Mouse (Mus musculus) adrenal gland, adult 2 months (tissue): ENCODE measurements around the gene Mxra7. TPM values are rescaled to one million over a fixed set of nuclear protein-coding genes. Genes with fewer than 3 reads are reported as not detected.
A peak's percentile ranks its signal among the peaks of the same experiment; 100 is the strongest.
"Not testable (repeated sequence)": the region's sequence is repeated elsewhere in the genome, so short reads cannot be mapped to it uniquely, and the experiment has no call there.

Experiments
- DNase-seq: peaks from one replicate; pipeline ENCODE4 v3.0.0; 2021
- polyA plus RNA-seq: library from polyadenylated mRNA; depleted of rRNA; stranded (reverse); fragments of >200 nt; gene quantifications from 2 replicates; pipeline ENCODE4 v1.2.3, GENCODE M21; 2012
- total RNA-seq, 2 experiments: library from RNA; stranded (reverse); gene quantifications; 2 replicates each; pipeline ENCODE4 v1.2.3; 2021

Mxra7 gene
- total and polyA plus RNA-seq, 3 experiments: 37.2 to 282 (median 78.7) TPM

DNA sequence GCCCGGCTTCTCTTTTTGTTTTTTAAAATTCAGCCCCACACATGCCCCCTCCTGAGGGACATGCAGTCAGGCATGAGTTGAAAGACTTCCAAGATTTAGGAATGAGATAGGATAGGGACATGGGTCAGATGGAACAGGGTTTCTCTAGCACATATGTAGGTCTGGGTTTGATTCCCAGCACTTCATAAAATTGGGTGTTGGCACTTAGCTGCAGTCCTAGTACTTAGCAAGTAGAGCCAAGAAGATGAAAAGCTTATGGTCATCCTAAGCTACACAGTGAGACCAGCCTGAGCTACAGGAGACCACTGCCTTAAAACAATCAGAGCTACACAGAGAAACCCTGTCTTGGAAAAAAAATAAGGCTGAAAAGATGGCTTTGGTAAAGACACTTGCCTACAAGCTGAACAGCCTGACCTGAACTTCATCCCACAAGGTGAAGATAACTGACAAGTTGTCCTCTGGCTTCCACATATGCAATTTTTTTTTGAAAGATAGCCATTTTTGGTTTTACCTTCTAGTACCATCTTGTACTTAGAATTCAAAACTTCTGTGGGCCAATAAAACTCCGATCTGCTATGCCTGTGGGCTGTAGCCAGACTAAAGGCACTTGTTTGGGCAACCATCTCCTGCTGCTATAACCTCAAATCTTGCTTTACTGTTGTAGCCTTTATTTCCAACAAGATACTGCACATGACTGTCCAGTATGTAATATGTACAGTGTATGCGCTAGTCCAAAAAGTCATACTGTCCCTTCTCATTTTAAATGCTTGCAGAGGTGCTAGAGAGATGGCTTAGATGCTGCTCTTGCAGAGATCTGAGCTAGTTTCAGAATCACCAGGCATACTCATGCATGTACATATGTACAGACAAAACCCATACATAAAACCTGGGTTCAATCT is 19.6 kb upstream of the Mxra7 start:
- no peak for DNase-seq

- no peak for DNase-seq
Observed at GRCm38 (mm10) chr11:116846593-116847181, 18.8 kb upstream of the Mxra7 start.

DNA sequence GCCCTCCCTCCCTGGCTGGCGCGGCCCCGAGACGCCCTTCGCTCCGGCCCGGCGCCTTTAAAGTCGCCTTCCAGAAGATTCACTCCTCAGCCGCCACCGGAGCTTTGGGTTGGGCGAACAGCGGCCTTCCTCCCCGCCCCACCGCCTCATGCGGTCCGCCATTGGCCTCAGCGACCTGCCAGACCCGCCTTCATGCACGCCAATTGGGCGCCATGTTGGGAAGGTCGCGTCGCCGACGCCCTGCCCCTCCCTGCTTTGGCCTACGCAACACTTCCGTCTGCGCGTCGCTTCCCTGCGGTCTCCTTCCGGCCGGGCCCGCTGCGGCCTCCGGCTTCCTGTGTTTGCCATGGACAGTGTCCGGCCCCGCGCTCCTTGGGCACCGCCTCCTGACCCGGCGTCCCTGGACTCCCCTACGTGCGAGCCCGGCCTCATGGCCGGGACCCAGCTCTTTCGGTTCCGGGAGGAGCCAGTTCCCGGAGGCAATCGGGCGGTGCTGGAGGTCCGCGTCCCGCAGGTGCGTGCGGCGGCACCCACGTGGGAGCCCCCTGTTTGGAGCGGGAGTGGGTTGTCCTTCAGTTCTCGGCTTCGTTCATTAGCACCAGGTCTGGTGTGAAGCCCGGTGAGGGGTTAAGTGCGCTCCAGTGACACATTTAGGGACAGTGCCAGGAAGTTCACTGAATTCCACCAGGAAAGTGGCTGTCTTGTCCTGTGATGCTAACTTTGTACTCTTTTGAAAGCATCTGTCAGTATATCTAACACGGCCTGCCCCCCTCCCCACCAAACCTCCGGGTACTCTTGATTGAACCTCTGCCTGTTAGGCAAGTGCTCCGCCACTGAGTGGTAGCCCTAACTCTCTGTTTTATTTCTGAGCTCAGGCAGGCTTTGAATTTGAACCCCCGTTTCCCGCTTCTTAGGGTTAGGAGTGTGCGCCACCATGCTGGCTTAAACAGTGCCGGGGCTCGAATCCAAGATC is 15.7 kb upstream of the Mxra7 start, which contains the start of the genes Mettl23 and Jmjd6:
Gene Mettl23, plus strand, starts transcription at position 18 of the 973 bp plus-strand sequence.
Gene Jmjd6, minus strand, starts transcription at position 189 of the 973 bp plus-strand sequence.
- DNase-seq: peak; percentile 99

DNA sequence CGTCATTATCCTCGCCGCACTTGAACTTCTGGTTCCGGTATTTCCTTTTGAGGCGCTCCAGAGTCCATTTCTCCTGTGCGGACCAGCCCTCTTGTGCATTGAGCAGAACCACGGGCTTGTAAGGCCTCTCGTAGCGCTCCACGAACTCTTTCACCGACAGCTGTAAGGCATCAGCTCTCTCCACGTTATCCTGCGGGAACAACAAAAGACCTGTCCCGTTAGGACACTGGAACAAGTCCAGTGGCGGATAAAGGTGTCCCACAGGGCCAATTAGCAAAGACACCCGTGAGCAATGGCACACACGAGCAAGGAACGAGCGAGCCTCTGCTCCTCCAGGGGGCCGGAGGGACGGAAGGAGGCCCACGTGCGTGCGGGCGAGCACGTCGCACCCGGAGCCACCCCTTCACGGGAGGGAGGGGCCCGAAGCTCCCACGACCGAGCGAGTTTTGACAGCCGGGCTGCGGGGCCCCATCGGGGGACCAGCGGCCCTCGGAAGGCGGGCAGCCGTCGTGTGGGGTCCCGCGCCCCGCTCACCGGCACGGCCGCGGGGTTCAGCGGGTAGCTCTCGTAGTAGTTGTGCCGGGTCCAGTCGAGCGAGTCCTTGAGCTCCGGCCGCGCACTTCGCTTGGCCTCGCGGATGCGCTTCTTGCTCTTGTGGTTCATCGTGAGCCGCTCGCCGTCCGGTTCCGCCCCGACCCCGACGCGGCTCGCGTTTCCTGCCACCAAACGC is 14.8 kb upstream of the Mxra7 start:
- peak; percentile 88 for DNase-seq

- DNase-seq: no peak
Observed at GRCm38 (mm10) chr11:116840748-116841147, 12.9 kb upstream of the Mxra7 start.

DNA sequence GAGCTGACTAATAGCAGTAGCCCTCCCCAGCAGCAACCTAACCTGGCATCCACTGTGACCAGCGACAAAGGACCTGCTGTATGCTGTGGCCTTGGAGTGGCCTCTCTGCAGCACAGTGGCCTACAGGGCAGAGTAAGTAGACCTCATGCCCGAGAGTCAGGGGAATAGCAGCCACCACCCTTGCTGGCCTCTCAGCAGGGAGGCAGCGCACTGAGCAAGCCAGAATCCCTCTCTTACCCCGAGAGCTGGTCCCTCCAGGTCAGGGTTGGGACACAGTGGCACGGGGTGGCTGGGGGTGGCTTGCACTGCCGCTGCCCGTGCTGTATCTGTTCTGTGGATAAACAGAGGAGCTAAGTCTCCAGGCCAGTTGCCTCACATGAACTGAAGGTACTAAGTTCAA is 11.8 kb upstream of the Mxra7 start:
- DNase-seq: no peak

DNA sequence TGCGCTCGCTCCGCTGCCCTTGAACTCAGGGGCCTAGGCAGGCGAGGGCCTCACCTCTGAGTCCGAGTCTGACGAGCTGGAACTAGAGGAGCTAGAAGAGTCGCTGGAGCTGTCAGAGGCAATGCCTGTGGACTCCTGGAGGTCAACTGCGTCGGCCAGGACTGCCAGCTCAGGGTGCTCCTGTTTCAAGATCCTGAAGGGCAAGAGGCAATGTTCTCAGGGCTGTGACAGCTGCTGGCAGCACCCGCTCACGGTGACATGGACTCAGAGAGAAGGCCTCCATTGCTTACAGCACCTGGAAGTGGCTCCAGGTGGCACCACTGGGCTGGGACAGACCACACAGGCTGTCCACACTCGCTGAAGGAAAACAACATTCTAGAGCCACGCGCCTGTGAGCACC is 11.1 kb upstream of the Mxra7 start:
- no peak for DNase-seq

- DNase-seq: no peak
Observed at GRCm38 (mm10) chr11:116837441-116837840, 9.6 kb upstream of the Mxra7 start.

- DNase-seq: no peak
Observed at GRCm38 (mm10) chr11:116836283-116836682, 8.4 kb upstream of the Mxra7 start.

DNA sequence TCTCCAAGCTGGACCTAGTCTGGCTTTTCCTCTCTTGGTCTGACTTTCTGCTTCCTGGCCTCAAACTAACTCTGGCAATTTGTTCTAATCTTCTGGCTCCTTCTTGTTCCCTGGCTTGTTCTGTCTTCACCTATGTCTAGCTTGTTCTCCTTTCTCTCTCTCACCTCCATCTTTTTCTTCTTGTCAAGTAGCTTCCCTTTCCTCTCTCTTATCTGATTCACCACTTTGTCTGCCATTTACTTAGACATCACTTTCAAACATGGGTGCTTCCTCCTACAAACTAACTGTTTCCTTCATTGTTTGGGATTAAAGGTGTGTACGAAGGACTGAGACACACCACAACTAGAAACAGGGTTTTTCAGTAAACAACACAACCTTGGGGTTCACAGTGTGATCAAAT is 7.1 kb upstream of the Mxra7 start:
- no peak for DNase-seq

GRCm38 (mm10) chr11:116832172-116832685 is 4.4 kb upstream of the Mxra7 start:
- DNase-seq: no peak

DNA sequence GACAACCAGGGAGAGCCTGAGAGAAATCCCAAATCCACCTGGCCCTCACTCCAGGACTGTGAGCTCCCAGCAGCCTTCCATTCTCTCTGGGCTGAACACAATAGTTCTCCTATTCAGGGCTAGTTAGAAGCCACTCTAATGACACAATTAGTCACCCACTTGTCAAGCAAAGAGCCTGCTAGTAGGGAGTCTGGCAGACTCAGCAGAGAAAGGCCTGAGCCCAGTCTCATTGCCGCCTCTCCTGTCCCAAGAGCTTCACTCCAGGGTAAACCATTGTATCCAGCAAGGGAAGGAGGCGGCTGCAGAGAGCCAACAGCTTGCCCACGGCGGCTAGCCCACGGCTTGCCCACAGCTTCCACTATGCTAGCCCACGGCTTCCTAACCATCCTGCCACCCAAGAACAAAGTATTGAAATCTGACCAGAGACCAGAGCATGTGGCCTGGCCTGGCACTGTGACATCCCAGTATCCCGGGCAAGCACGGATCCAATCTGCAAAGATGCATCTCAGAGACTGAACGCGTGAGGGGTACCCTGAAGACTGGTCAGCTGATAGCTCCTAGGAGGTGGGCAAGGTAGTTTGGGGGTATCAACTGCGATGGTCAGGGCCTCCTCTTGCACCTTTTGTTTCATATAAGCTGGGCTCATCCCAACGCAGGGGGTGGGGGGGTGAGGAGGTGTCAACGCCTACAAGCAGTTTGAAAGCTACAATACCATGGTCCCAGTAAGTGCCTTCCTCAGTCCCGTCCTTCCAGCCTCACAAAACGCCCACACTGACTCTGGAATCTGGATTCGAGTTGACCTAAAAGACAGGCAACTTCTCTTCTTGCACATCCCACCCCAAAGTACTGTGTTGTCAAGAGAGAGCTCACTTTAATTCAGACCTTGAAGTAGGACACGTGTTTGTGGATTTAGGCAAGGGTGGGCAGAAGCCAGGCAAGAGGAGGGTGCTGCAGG is 1.0 kb downstream of the Mxra7 start:
- no peak for DNase-seq

- peak; percentile 76 for DNase-seq
Observed at GRCm38 (mm10) chr11:116825230-116825629, 2.6 kb downstream of the Mxra7 start.

DNA sequence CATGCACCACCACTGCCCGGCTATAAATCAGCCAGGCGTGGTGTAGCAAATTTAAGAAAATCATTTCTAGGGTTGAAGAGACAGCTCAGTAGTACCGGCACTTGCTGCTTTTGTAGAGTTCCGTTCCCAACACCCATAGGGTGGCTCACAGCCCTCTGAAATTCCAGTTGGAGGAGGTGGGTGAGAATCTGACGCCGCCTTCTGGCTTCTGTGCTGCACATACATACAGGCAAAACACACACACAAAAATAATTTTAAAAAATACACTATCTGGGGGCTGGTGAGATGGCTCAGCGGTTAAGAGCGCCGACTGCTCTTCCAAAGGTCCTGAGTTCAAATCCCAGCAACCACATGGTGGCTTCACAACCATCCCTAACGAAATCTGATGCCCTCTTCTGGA is 4.0 kb downstream of the Mxra7 start:
- not testable (repeated sequence) for DNase-seq

DNA sequence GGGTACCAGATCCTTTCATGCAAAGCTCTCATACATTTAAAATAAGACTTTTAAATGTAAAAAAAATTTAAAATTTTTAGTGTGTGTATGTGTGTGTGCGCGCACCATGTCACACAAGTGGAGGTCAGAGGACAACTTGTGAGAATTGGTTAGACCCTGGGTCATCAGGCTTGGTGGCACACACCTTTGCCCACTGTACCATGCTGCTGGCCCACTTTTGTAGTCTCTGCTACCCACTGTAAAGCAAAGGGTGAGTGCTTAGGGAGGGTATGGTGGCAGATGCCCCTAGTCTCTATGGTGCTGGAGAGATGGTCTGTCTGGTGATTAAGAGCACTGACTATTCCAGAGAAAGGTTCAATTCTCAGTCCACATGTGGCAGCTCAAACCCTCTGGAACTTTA is 4.6 kb downstream of the Mxra7 start:
- no peak for DNase-seq

DNA sequence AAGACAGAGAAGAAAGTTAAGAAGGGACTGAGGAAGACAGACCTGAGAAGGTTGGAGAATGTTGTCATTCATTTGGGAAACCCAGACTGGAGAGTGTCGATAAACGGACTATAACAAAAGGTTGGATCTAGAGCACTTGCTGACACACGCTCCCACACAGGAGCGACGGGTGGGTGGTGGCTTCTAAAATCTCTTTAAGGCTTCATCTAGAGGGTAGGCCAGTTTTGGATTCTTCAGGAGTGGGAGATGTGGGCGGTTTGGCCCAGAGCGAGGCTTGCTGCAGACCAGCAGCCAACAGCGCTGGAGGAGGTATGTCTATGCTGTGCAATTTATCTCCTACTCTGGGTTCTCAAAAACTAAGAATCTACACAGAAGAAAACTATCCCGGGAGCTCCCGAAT is 5.2 kb downstream of the Mxra7 start:
- no peak for DNase-seq

- no peak for DNase-seq
Observed at GRCm38 (mm10) chr11:116822215-116822614, 5.6 kb downstream of the Mxra7 start.

DNA sequence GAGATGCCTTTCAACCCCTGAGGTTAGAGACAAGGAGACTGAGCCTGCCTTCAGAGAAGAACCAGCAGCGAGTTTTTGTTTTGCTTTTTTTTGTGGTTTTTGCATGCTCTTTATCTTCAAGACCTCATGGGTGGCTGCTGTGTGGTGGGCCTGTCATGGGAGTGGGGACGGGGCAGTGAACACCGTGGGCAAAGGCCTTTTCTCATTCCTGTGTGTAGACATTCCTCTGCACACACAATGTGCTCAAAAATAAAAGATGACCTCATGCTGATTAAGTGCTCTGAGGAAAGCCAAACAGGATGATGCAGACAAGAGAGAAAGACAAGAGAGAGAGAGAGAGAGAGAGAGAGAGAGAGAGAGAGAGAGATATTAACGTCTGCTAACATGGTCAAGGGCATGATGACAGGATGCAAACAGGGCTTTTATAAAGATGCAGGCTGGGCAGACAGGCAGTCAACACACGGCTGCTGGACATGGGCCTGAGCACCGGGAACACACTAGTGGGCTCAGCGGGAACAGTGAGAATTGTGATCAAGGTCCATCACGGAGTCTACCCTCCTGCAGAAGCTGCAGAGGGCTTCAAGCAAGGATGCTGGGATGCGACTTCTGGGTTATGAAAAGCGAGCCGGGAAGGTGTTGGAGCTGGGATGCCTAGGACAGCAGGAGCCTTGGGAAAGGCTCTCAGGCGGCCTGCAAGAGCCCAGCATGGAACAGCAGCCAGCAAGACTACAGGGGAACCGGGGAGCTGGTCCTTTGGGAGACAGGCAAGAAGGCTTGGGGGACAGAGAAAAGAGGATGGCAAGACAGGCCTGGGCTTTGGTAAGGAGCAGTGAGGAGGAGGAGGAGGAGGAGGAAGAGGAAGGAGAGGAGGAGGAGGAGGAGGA is 6.5 kb downstream of the Mxra7 start:
- no peak for DNase-seq
